Mouse (Mus musculus) myocyte (in vitro differentiated cells): ENCODE measurements around the gene Pim1. TPM values are rescaled to one million over a fixed set of nuclear protein-coding genes. Genes with fewer than 3 reads are reported as not detected.

Source experiments
- H3K27me3 ChIP-seq: one replicate; pipeline ENCODE4 v1.6.1; 2011; ENCODE audit not compliant: control insufficient read depth, insufficient read depth, insufficient read length
- H3K36me3 ChIP-seq: one replicate; pipeline ENCODE4 v1.6.1; 2011; ENCODE audit not compliant: control insufficient read depth, insufficient read depth
- H3K4me2 ChIP-seq: one replicate; pipeline ENCODE4 v1.6.1; 2011; ENCODE audit warnings: low read depth, control low read depth
- H3K4me3 ChIP-seq: one replicate; pipeline ENCODE4 v1.5.1; 2011; ENCODE audit warnings: mild to moderate bottlenecking, control low read depth, moderate library complexity
- H3K79me2 ChIP-seq: one replicate; pipeline ENCODE4 v1.6.1; 2011; ENCODE audit not compliant: control insufficient read depth, insufficient read depth
- H3ac ChIP-seq: one replicate; pipeline ENCODE4 v1.6.1; 2011; ENCODE audit not compliant: control insufficient read depth, insufficient read length
- CEBPB ChIP-seq: IDR thresholded peaks from 2 replicates; pipeline ENCODE4 v1.6.1; 2011; ENCODE audit warnings: mild to moderate bottlenecking, moderate library complexity; ENCODE audit not compliant: poor library complexity, insufficient read depth, severe bottlenecking
- E2F4 ChIP-seq: IDR thresholded peaks from one replicate; pipeline ENCODE4 v1.6.1; 2011; ENCODE audit warnings: mild to moderate bottlenecking, control low read depth, moderate library complexity; ENCODE audit not compliant: insufficient read depth
- MAX ChIP-seq: IDR thresholded peaks from one replicate; pipeline ENCODE4 v1.6.1; 2011; ENCODE audit warnings: low read depth, mild to moderate bottlenecking, control low read depth
- MYOD1 ChIP-seq, 3 experiments: IDR thresholded peaks; one replicate each; pipeline ENCODE4 v1.6.1; 2011; ENCODE audit warnings: control low read depth in 2 of 3, low read depth in 2 of 3, mild to moderate bottlenecking in 2 of 3, moderate library complexity in 1 of 3; ENCODE audit not compliant: insufficient read length in 2 of 3, control insufficient read depth in 1 of 3
- MYOG ChIP-seq, 3 experiments: IDR thresholded peaks; one replicate each; pipeline ENCODE4 v1.6.1; 2011; ENCODE audit warnings: control low read depth in 2 of 3, low read depth in 2 of 3, mild to moderate bottlenecking in 2 of 3; ENCODE audit not compliant: insufficient read length in 2 of 3, control insufficient read depth in 1 of 3, insufficient read depth in 1 of 3
- POLR2A ChIP-seq: IDR thresholded peaks from one replicate; pipeline ENCODE4 v1.6.1; 2011; ENCODE audit warnings: low read depth, mild to moderate bottlenecking, control low read depth, moderate library complexity; ENCODE audit not compliant: insufficient read length
- POLR2AphosphoS2 ChIP-seq: IDR thresholded peaks from one replicate; pipeline ENCODE4 v1.6.1; 2011; ENCODE audit warnings: low read depth, control low read depth; ENCODE audit not compliant: insufficient read length
- REST ChIP-seq: IDR thresholded peaks from one replicate; pipeline ENCODE4 v1.6.1; 2011; ENCODE audit warnings: mild to moderate bottlenecking, control low read depth, moderate library complexity; ENCODE audit not compliant: insufficient read depth, insufficient read length
- SRF ChIP-seq: IDR thresholded peaks from one replicate; pipeline ENCODE4 v1.6.1; 2011; ENCODE audit warnings: low read depth; ENCODE audit not compliant: control insufficient read depth, insufficient read length
- TCF12 ChIP-seq: IDR thresholded peaks from one replicate; pipeline ENCODE4 v1.6.1; 2011; ENCODE audit warnings: mild to moderate bottlenecking, control low read depth; ENCODE audit not compliant: poor library complexity, insufficient read depth, severe bottlenecking
- TCF3 ChIP-seq: IDR thresholded peaks from one replicate; pipeline ENCODE4 v1.6.1; 2011; ENCODE audit warnings: low read depth, control low read depth; ENCODE audit not compliant: insufficient read length
- USF1 ChIP-seq: IDR thresholded peaks from one replicate; pipeline ENCODE4 v1.6.1; 2011; ENCODE audit warnings: low read depth, mild to moderate bottlenecking, control low read depth, moderate library complexity
- polyA plus RNA-seq: library from polyadenylated mRNA; unstranded; fragments of >200 nt; fragmentation: generic; extraction: Trizol; gene quantifications from one replicate; pipeline ENCODE4 v1.2.1, GENCODE M21; 2012; ENCODE audit warnings: missing spikeins

Gene Pim1
- polyA plus RNA-seq, 1 experiment, result 16.3 TPM

GRCm38 (mm10) chr17:29492269-29493191, 2.0 kb downstream of the Pim1 start:
- H3K4me3 ChIP-seq, result peak overlapping the region; percentile 83
- H3K79me2 ChIP-seq, result no peaks in the 10 kb centered on the region
- TF ChIP-seq MYOG (IDR thresholded peaks at IDR 0.05; ENCODE audit: control insufficient read depth in 1 of 3, insufficient read depth in 1 of 3, insufficient read length in 2 of 3, low read depth in 2 of 3), result peak in 1 of 3 experiments; percentile 19
- TF ChIP-seq CEBPB, result peak; percentile 56
- peak; percentile 81 for TF ChIP-seq MAX
- TF ChIP-seq USF1, result peak; percentile 90
- TF ChIP-seq POLR2A, result no peak
- peaks cover 8% of the 10 kb centered on the region for H3K36me3 ChIP-seq
- H3ac ChIP-seq, result peak overlapping the region; percentile 69
- peak overlapping the region; percentile 93 for H3K4me2 ChIP-seq
- no peaks in the 10 kb centered on the region for H3K27me3 ChIP-seq

- H3K4me3 ChIP-seq, result peak overlapping the region; percentile 83
- H3K79me2 ChIP-seq, result no peaks in the 10 kb centered on the region
- no peaks in the 10 kb centered on the region for H3K27me3 ChIP-seq
- peak overlapping the region; percentile 93 for H3K4me2 ChIP-seq
- peaks cover 8% of the 10 kb centered on the region for H3K36me3 ChIP-seq
- TF ChIP-seq E2F4 (no peak), MYOD1 (IDR thresholded peaks at IDR 0.05; ENCODE audit: control insufficient read depth in 1 of 3, insufficient read length in 2 of 3, low read depth in 2 of 3) (no peak), POLR2AphosphoS2 (no peak)
- H3ac ChIP-seq, result no peak overlapping the region
Observed at GRCm38 (mm10) chr17:29493461-29493980, 3.0 kb downstream of the Pim1 start.

GRCm38 (mm10) chr17:29494062-29494731, 3.6 kb downstream of the Pim1 start:
- TF ChIP-seq TCF3 (no peak), MYOG (IDR thresholded peaks at IDR 0.05; ENCODE audit: control insufficient read depth in 1 of 3, insufficient read depth in 1 of 3, insufficient read length in 2 of 3, low read depth in 2 of 3) (no peak), CEBPB (no peak), POLR2A (no peak), POLR2AphosphoS2 (no peak), MAX (no peak), MYOD1 (IDR thresholded peaks at IDR 0.05; ENCODE audit: control insufficient read depth in 1 of 3, insufficient read length in 2 of 3, low read depth in 2 of 3) (no peak), E2F4 (no peak), SRF (no peak), USF1 (no peak), REST (no peak), TCF12 (no peak)

GRCm38 (mm10) chr17:29494732-29495076, 4.2 kb downstream of the Pim1 start:
- H3K36me3 ChIP-seq, result peaks cover 8% of the 10 kb centered on the region
- no peak for TF ChIP-seq MAX
- TF ChIP-seq USF1, result no peak
- no peak for TF ChIP-seq REST
- no peak for TF ChIP-seq POLR2A
- TF ChIP-seq POLR2AphosphoS2, result no peak
- TF ChIP-seq MYOD1 (IDR thresholded peaks at IDR 0.05; ENCODE audit: control insufficient read depth in 1 of 3, insufficient read length in 2 of 3, low read depth in 2 of 3), result no peak
- no peak for TF ChIP-seq MYOG (IDR thresholded peaks at IDR 0.05; ENCODE audit: control insufficient read depth in 1 of 3, insufficient read depth in 1 of 3, insufficient read length in 2 of 3, low read depth in 2 of 3)
- no peak for TF ChIP-seq SRF
- no peak for TF ChIP-seq TCF3
- TF ChIP-seq TCF12, result no peak
- TF ChIP-seq E2F4, result no peak
- no peak for TF ChIP-seq CEBPB
- no peak overlapping the region for H3K4me2 ChIP-seq
- no peak overlapping the region for H3K4me3 ChIP-seq
- no peak overlapping the region for H3ac ChIP-seq
- H3K79me2 ChIP-seq, result no peaks in the 10 kb centered on the region
- no peaks in the 10 kb centered on the region for H3K27me3 ChIP-seq

More at GRCm38 (mm10) chr17:29494062-29494731, 3.6 kb downstream of the Pim1 start:
- Histone ChIP-seq H3K36me3 (peaks cover 8% of the 10 kb centered on the region), H3K4me2 (no peak overlapping the region), H3K27me3 (no peaks in the 10 kb centered on the region), H3ac (no peak overlapping the region), H3K4me3 (no peak overlapping the region), H3K79me2 (no peaks in the 10 kb centered on the region)
